Mouse (Mus musculus): ENCODE results near the gene Alpk3.

Alpk3 gene

GRCm38 (mm10) chr7:81057471-81057870 is at the start of gene Alpk3:
Gene Alpk3 (plus strand): TSS chr7:81057600.
- peak; percentile 83 for DNase-seq (ENCODE audit: low read depth, low spot score)

GRCm38 (mm10) chr7:81008285-81008684 is 49.1 kb upstream of the Alpk3 start:
- no peak for DNase-seq (ENCODE audit: low read depth, low spot score)

- no peak for DNase-seq (ENCODE audit: low read depth, low spot score)
Measured at GRCm38 (mm10) chr7:81011576-81011975, 45.8 kb upstream of the Alpk3 start.

- no peak for DNase-seq (ENCODE audit: low read depth, low spot score)
Measured at GRCm38 (mm10) chr7:81020307-81020706, 37.1 kb upstream of the Alpk3 start.

- DNase-seq (ENCODE audit: low read depth, low spot score): no peak
Measured at GRCm38 (mm10) chr7:81022731-81023130, 34.7 kb upstream of the Alpk3 start.

- no peak for DNase-seq (ENCODE audit: low read depth, low spot score)
Measured at GRCm38 (mm10) chr7:81024118-81024517, 33.3 kb upstream of the Alpk3 start.

GRCm38 (mm10) chr7:81024651-81025050 is 32.7 kb upstream of the Alpk3 start:
- no peak for DNase-seq (ENCODE audit: low read depth, low spot score)

GRCm38 (mm10) chr7:81025751-81026150 is 31.6 kb upstream of the Alpk3 start:
- DNase-seq (ENCODE audit: low read depth, low spot score): peak; percentile 22

- no peak for DNase-seq (ENCODE audit: low read depth, low spot score)
Measured at GRCm38 (mm10) chr7:81039711-81040110, 17.7 kb upstream of the Alpk3 start.

- no peak for DNase-seq (ENCODE audit: low read depth, low spot score)
Measured at GRCm38 (mm10) chr7:81043023-81043620, 14.3 kb upstream of the Alpk3 start.

GRCm38 (mm10) chr7:81047847-81048246 is 9.6 kb upstream of the Alpk3 start:
- no peak for DNase-seq (ENCODE audit: low read depth, low spot score)

GRCm38 (mm10) chr7:81048513-81048912 is 8.9 kb upstream of the Alpk3 start:
- no peak for DNase-seq (ENCODE audit: low read depth, low spot score)

- DNase-seq (ENCODE audit: low read depth, low spot score): no peak
Measured at GRCm38 (mm10) chr7:81049966-81050365, 7.4 kb upstream of the Alpk3 start.

GRCm38 (mm10) chr7:81055709-81056370 is 1.6 kb upstream of the Alpk3 start:
- no peak for DNase-seq (ENCODE audit: low read depth, low spot score)

- DNase-seq (ENCODE audit: low read depth, low spot score): peak; percentile 62
Measured at GRCm38 (mm10) chr7:81057901-81058711, 706 bp downstream of the Alpk3 start.

- peak; percentile 64 for DNase-seq (ENCODE audit: low read depth, low spot score)
Measured at GRCm38 (mm10) chr7:81058712-81059154, 1.3 kb downstream of the Alpk3 start.

GRCm38 (mm10) chr7:81059388-81059787 is 2.0 kb downstream of the Alpk3 start:
- DNase-seq (ENCODE audit: low read depth, low spot score): peak; percentile 53

- DNase-seq (ENCODE audit: low read depth, low spot score): no peak
Measured at GRCm38 (mm10) chr7:81060908-81061307, 3.5 kb downstream of the Alpk3 start.

- DNase-seq (ENCODE audit: low read depth, low spot score): peak; percentile 39
Measured at GRCm38 (mm10) chr7:81061936-81062335, 4.5 kb downstream of the Alpk3 start.

- DNase-seq (ENCODE audit: low read depth, low spot score): no peak
Measured at GRCm38 (mm10) chr7:81063332-81063731, 5.9 kb downstream of the Alpk3 start.

- no peak for DNase-seq (ENCODE audit: low read depth, low spot score)
Measured at GRCm38 (mm10) chr7:81066714-81067113, 9.3 kb downstream of the Alpk3 start.

- DNase-seq (ENCODE audit: low read depth, low spot score): peak; percentile 90
Measured at GRCm38 (mm10) chr7:81072463-81072862, 15.1 kb downstream of the Alpk3 start.
